Mouse (Mus musculus) hindbrain, embryonic 12.5 days (tissue): Measurements from ENCODE around the gene Slfn9. TPM values are rescaled to one million over a fixed set of nuclear protein-coding genes. Genes with fewer than 3 reads are reported as not detected.

Experiments used
- ATAC-seq: fragments of 200-750 bp; cut with Nextera tagmentation; 2 replicates; pipeline ENCODE4 v1.8.0; 2017; ENCODE audit warnings: moderate TSS enrichment; ENCODE audit not compliant: low FRiP score
- H3K27ac ChIP-seq: fragments of 300-500 bp; sonication (generic); 2 replicates; pipeline ENCODE4 v1.5.1; 2016; ENCODE audit warnings: mild to moderate bottlenecking
- H3K27me3 ChIP-seq: fragments of 300-500 bp; sonication (generic); 2 replicates; pipeline ENCODE4 v1.6.1; 2016; ENCODE audit warnings: mild to moderate bottlenecking
- H3K36me3 ChIP-seq: fragments of 300-500 bp; sonication (generic); 2 replicates; pipeline ENCODE4 v1.6.1; 2016; ENCODE audit warnings: mild to moderate bottlenecking
- H3K4me1 ChIP-seq: fragments of 300-500 bp; sonication (generic); 2 replicates; pipeline ENCODE4 v1.6.1; 2016
- H3K4me2 ChIP-seq: fragments of 300-500 bp; sonication (generic); replicated peaks from 2 replicates; pipeline ENCODE4 v1.6.1; 2016; ENCODE audit warnings: mild to moderate bottlenecking
- H3K4me3 ChIP-seq: fragments of 300-500 bp; sonication (generic); 2 replicates; pipeline ENCODE4 v1.5.1; 2016; ENCODE audit warnings: mild to moderate bottlenecking
- H3K9ac ChIP-seq: fragments of 300-500 bp; sonication (generic); 2 replicates; pipeline ENCODE4 v1.6.1; 2016; ENCODE audit warnings: mild to moderate bottlenecking, moderate library complexity
- H3K9me3 ChIP-seq: fragments of 300-500 bp; sonication (generic); replicated peaks from 2 replicates; pipeline ENCODE4 v1.6.1; 2016; ENCODE audit warnings: mild to moderate bottlenecking
- WGBS: fragments of 180-500 bp; shearing (Covaris S2); methylation state at CpG from one replicate; pipeline ENCODE4 v1.1.7; 2016; 5-methylcytosine and 5-hydroxymethylcytosine counted together
- microRNA-seq: library from miRNA; unstranded; fragments of <30 nt; microRNA quantifications from one replicate; pipeline ENCODE4, GENCODE M21; 2017
- polyA plus RNA-seq: library from polyadenylated mRNA; unstranded; fragments of >200 nt; fragmentation: Nextera tagmentation; extraction: Ambion mirVana; gene quantifications from 2 replicates; pipeline ENCODE4 v1.2.1, GENCODE M21; 2016

Slfn9 gene
- polyA plus RNA-seq, 1 experiment from 2014 or later: 10.1 TPM

- H3K9ac ChIP-seq: no peak overlapping the region
- no peak for ATAC-seq
- no peaks in the 10 kb centered on the region for H3K36me3 ChIP-seq
- WGBS: 33% methylated on average over 20 of the region's 20 CpGs
- no peaks in the 10 kb centered on the region for H3K9me3 ChIP-seq
- no peak overlapping the region for H3K4me3 ChIP-seq
- no peak overlapping the region for H3K4me2 ChIP-seq
- peaks cover 10% of the 10 kb centered on the region for H3K4me1 ChIP-seq
- H3K27ac ChIP-seq: no peak overlapping the region
- peaks cover 65% of the 10 kb centered on the region for H3K27me3 ChIP-seq
Observed at GRCm38 (mm10) chr11:82928897-82929632, 62.6 kb downstream of the Slfn9 start.

Small RNAs within 50 kb of the gene (microRNA-seq; reads per million reads assigned to microRNA genes)
- gene Gm27598: not detected
- gene Mir7679: not detected

Other genes with a start within 250 kb of the Slfn9 start
- 0.19 and 0.57 TPM in 2 replicates for gene Cct6b, start 227.5 kb downstream of the Slfn9 start, polyA plus RNA-seq
- 35.0 and 36.5 TPM in 2 replicates for gene Zfp830, start 227.5 kb downstream of the Slfn9 start, polyA plus RNA-seq
- 49.9 and 50.1 TPM in 2 replicates for gene Lig3, start 210.7 kb downstream of the Slfn9 start, polyA plus RNA-seq
- 8.9 and 9.6 TPM in 2 replicates for gene Rffl, start 120.6 kb downstream of the Slfn9 start, polyA plus RNA-seq
- 10.9 and 12.6 TPM in 2 replicates for gene Rad51d, start 101.2 kb downstream of the Slfn9 start, polyA plus RNA-seq
- 0.65 and 0.68 TPM in 2 replicates for gene Fndc8, start 99.7 kb downstream of the Slfn9 start, polyA plus RNA-seq
- 32.1 and 32.7 TPM in 2 replicates for gene Nle1, start 83.4 kb downstream of the Slfn9 start, polyA plus RNA-seq
- 1.4 and 4.1 TPM in 2 replicates for gene Unc45b, start 81.3 kb downstream of the Slfn9 start, polyA plus RNA-seq
- gene Slfn5, start 40.5 kb downstream of the Slfn9 start, polyA plus RNA-seq: 1.1 and 1.3 TPM in 2 replicates
- 0.34 and 0.53 TPM in 2 replicates for gene Slfn8, start 29.0 kb upstream of the Slfn9 start, polyA plus RNA-seq
- gene Slfn2, start 73.3 kb upstream of the Slfn9 start, polyA plus RNA-seq: 1.7 and 2.4 TPM in 2 replicates
- gene Slfn1, start 125.0 kb upstream of the Slfn9 start, polyA plus RNA-seq: not detected in 2 replicates
- gene Slfn4, start 183.4 kb upstream of the Slfn9 start, polyA plus RNA-seq: 0.13 TPM in 1 of 2 replicates, not detected in the other
- 0.66 and 0.68 TPM in 2 replicates for gene Slfn3, start 199.5 kb upstream of the Slfn9 start, polyA plus RNA-seq